Mouse (Mus musculus) MEL (cell line): Measurements from ENCODE around the gene Slc39a2. TPM values are rescaled to one million over a fixed set of nuclear protein-coding genes. Genes with fewer than 3 reads are reported as not detected.

Source experiments
- DNase-seq: peaks from one replicate; pipeline ENCODE4 v3.0.0; 2011; ENCODE audit warnings: low read depth, low spot score
- H3K27ac ChIP-seq: 2 replicates; pipeline ENCODE4 v1.5.1; 2012; ENCODE audit warnings: low read depth, mild to moderate bottlenecking, control low read depth, low read length, moderate library complexity; ENCODE audit not compliant: control insufficient read depth
- H3K27me3 ChIP-seq, 2 experiments: fragments of 150-350 bp in 1 of 2; sonication (generic) in 1 of 2; 2 replicates each; pipeline ENCODE4 v1.6.1; 2012; ENCODE audit warnings: low read length in 2 of 2, mild to moderate bottlenecking in 2 of 2, improper control_type of control experiment in 1 of 2, moderate library complexity in 1 of 2; ENCODE audit not compliant: insufficient read depth in 2 of 2, control insufficient read depth in 1 of 2
- H3K36me3 ChIP-seq, 2 experiments: 2 replicates each; pipeline ENCODE4 v1.6.1; 2012 to 2014; ENCODE audit warnings: low read length in 2 of 2, improper control_type of control experiment in 1 of 2, inconsistent platforms in 1 of 2, mild to moderate bottlenecking in 1 of 2; ENCODE audit not compliant: insufficient read depth in 2 of 2, control insufficient read depth in 1 of 2
- H3K4me1 ChIP-seq, 2 experiments: fragments of 150-350 bp in 1 of 2; sonication (generic) in 1 of 2; 2 replicates each; pipeline ENCODE4 v1.6.1; 2012; ENCODE audit warnings: low read length in 2 of 2, improper control_type of control experiment in 1 of 2, mild to moderate bottlenecking in 1 of 2; ENCODE audit not compliant: insufficient read depth in 2 of 2, control insufficient read depth in 1 of 2
- H3K4me3 ChIP-seq, 2 experiments: fragments of 150-350 bp in 1 of 2; sonication (generic) in 1 of 2; 2 replicates each; pipeline ENCODE4 v1.5.1; 2012; ENCODE audit warnings: low read depth in 2 of 2, low read length in 2 of 2, mild to moderate bottlenecking in 2 of 2, moderate library complexity in 2 of 2, control low read depth in 1 of 2, improper control_type of control experiment in 1 of 2; ENCODE audit not compliant: control insufficient read depth in 1 of 2, insufficient read depth in 1 of 2
- H3K79me2 ChIP-seq: 2 replicates; pipeline ENCODE4 v1.6.1; 2012; ENCODE audit warnings: mild to moderate bottlenecking, low read length, moderate library complexity; ENCODE audit not compliant: control insufficient read depth, poor library complexity, insufficient read depth
- H3K9ac ChIP-seq: 2 replicates; pipeline ENCODE4 v1.6.1; 2012; ENCODE audit warnings: low read depth, mild to moderate bottlenecking, control low read depth, low read length, moderate library complexity; ENCODE audit not compliant: control insufficient read depth, poor library complexity, severe bottlenecking
- H3K9me3 ChIP-seq: fragments of 150-350 bp; sonication (generic); replicated peaks from 2 replicates; pipeline ENCODE4 v1.6.1; 2012; ENCODE audit warnings: mild to moderate bottlenecking, low read length, improper control_type of control experiment, moderate library complexity; ENCODE audit not compliant: insufficient read depth
- BHLHE40 ChIP-seq: IDR thresholded peaks from 2 replicates; pipeline ENCODE4 v1.6.1; 2012; ENCODE audit warnings: low read depth, mild to moderate bottlenecking, inconsistent platforms, low read length, improper control_type of control experiment, borderline replicate concordance
- CHD1 ChIP-seq: IDR thresholded peaks from 2 replicates; pipeline ENCODE4 v1.6.1; 2012; ENCODE audit warnings: low read depth, mild to moderate bottlenecking, inconsistent platforms, low read length, improper control_type of control experiment
- CHD2 ChIP-seq: IDR thresholded peaks from 2 replicates; pipeline ENCODE4 v1.6.1; 2011; ENCODE audit warnings: low read length, improper control_type of control experiment
- CTCF ChIP-seq, 3 experiments: IDR thresholded peaks in 2 of 3; conservative IDR thresholded peaks in 1 of 3; 2 replicates each; pipeline ENCODE4 v1.5.1; 2011 to 2012; ENCODE audit warnings: low read length in 3 of 3, low read depth in 2 of 3, mild to moderate bottlenecking in 2 of 3, improper control_type of control experiment in 1 of 3, inconsistent platforms in 1 of 3, mixed read lengths in 1 of 3, moderate library complexity in 1 of 3; ENCODE audit not compliant: control insufficient read depth in 1 of 3, insufficient read depth in 1 of 3, poor library complexity in 1 of 3, severe bottlenecking in 1 of 3
- E2F4 ChIP-seq: IDR thresholded peaks from 2 replicates; pipeline ENCODE4 v1.6.1; 2011; ENCODE audit warnings: low read depth, low read length, improper control_type of control experiment, borderline replicate concordance
- ELF1 ChIP-seq: IDR thresholded peaks from 2 replicates; pipeline ENCODE4 v1.6.1; 2014; ENCODE audit warnings: low read depth, mild to moderate bottlenecking, inconsistent platforms, low read length, improper control_type of control experiment, moderate library complexity
- EP300 ChIP-seq, 2 experiments: IDR thresholded peaks; 2 replicates each; pipeline ENCODE4 v1.6.1; 2011; ENCODE audit warnings: improper control_type of control experiment in 2 of 2, low read length in 2 of 2, low read depth in 1 of 2, mild to moderate bottlenecking in 1 of 2
- GABPA ChIP-seq: IDR thresholded peaks from 2 replicates; pipeline ENCODE4 v1.6.1; 2012; ENCODE audit warnings: low read depth, mild to moderate bottlenecking, inconsistent platforms, low read length, improper control_type of control experiment, moderate library complexity
- GATA1 ChIP-seq: IDR thresholded peaks from 2 replicates; pipeline ENCODE4 v1.6.1; 2011; ENCODE audit warnings: low read depth, low read length, improper control_type of control experiment
- HCFC1 ChIP-seq: IDR thresholded peaks from 2 replicates; pipeline ENCODE4 v1.6.1; 2012; ENCODE audit warnings: low read depth, mild to moderate bottlenecking, inconsistent platforms, low read length, improper control_type of control experiment, moderate library complexity
- JUND ChIP-seq: IDR thresholded peaks from 2 replicates; pipeline ENCODE4 v1.6.1; 2011; ENCODE audit warnings: low read depth, mild to moderate bottlenecking, improper control_type of control experiment, low read length
- KAT2A ChIP-seq: conservative IDR thresholded peaks from 2 replicates; pipeline ENCODE4 v1.6.1; 2012; ENCODE audit warnings: low read depth, low read length, improper control_type of control experiment, inconsistent platforms
- MAFK ChIP-seq: IDR thresholded peaks from 2 replicates; pipeline ENCODE4 v1.6.1; 2011; ENCODE audit warnings: low read depth, mild to moderate bottlenecking, low read length, improper control_type of control experiment, borderline replicate concordance
- MEF2A ChIP-seq: IDR thresholded peaks from 2 replicates; pipeline ENCODE4 v1.6.1; 2014; ENCODE audit warnings: low read depth, mild to moderate bottlenecking, inconsistent platforms, low read length, improper control_type of control experiment; ENCODE audit not compliant: poor library complexity, insufficient replicate concordance, severe bottlenecking; ENCODE audit errors: extremely low read depth
- MXI1 ChIP-seq: IDR thresholded peaks from 2 replicates; pipeline ENCODE4 v1.6.1; 2011; ENCODE audit warnings: mild to moderate bottlenecking, low read depth, low read length, improper control_type of control experiment
- MYB ChIP-seq: IDR thresholded peaks from 2 replicates; pipeline ENCODE4 v1.6.1; 2011; ENCODE audit warnings: mild to moderate bottlenecking, low read depth, low read length, improper control_type of control experiment
- MYC ChIP-seq: IDR thresholded peaks from 2 replicates; pipeline ENCODE4 v1.6.1; 2011; ENCODE audit warnings: low read depth, mild to moderate bottlenecking, low read length, improper control_type of control experiment, moderate library complexity
- NRF1 ChIP-seq: IDR thresholded peaks from 2 replicates; pipeline ENCODE4 v1.6.1; 2014; ENCODE audit warnings: low read depth, mild to moderate bottlenecking, inconsistent platforms, low read length, improper control_type of control experiment, moderate library complexity; ENCODE audit not compliant: poor library complexity, insufficient read depth, severe bottlenecking
- POLR2AphosphoS2 ChIP-seq: IDR thresholded peaks from 2 replicates; pipeline ENCODE4 v1.6.1; 2011; ENCODE audit warnings: low read length, improper control_type of control experiment
- POLR2AphosphoS5 ChIP-seq: IDR thresholded peaks from 2 replicates; pipeline ENCODE4 v1.6.1; 2012; ENCODE audit warnings: low read depth, borderline replicate concordance, mild to moderate bottlenecking, inconsistent platforms, low read length, moderate library complexity, mixed read lengths
- RCOR1 ChIP-seq: IDR thresholded peaks from 2 replicates; pipeline ENCODE4 v1.6.1; 2012; ENCODE audit warnings: low read depth, mild to moderate bottlenecking, inconsistent platforms, low read length, improper control_type of control experiment
- SIN3A ChIP-seq: IDR thresholded peaks from 2 replicates; pipeline ENCODE4 v1.6.1; 2012; ENCODE audit warnings: low read length, improper control_type of control experiment, inconsistent platforms
- TAL1 ChIP-seq: IDR thresholded peaks from 2 replicates; pipeline ENCODE4 v1.6.1; 2012; ENCODE audit warnings: mild to moderate bottlenecking, inconsistent platforms, low read length, moderate library complexity, mixed read lengths
- TBP ChIP-seq: IDR thresholded peaks from 2 replicates; pipeline ENCODE4 v1.8.0; 2011; ENCODE audit warnings: low read depth, low read length, improper control_type of control experiment
- UBTF ChIP-seq: IDR thresholded peaks from 2 replicates; pipeline ENCODE4 v1.6.1; 2012; ENCODE audit warnings: low read depth, mild to moderate bottlenecking, inconsistent platforms, low read length, improper control_type of control experiment, moderate library complexity, borderline replicate concordance; ENCODE audit not compliant: insufficient read depth
- ZC3H11A ChIP-seq: IDR thresholded peaks from 2 replicates; pipeline ENCODE4 v1.6.1; 2012; ENCODE audit warnings: low read depth, mild to moderate bottlenecking, inconsistent platforms, low read length, improper control_type of control experiment
- ZKSCAN1 ChIP-seq: IDR thresholded peaks from 2 replicates; pipeline ENCODE4 v1.6.1; 2012; ENCODE audit warnings: low read depth, mild to moderate bottlenecking, inconsistent platforms, low read length, improper control_type of control experiment, moderate library complexity
- ZNF384 ChIP-seq: IDR thresholded peaks from 2 replicates; pipeline ENCODE4 v1.6.1; 2012; ENCODE audit warnings: low read depth, mild to moderate bottlenecking, inconsistent platforms, low read length, improper control_type of control experiment
- polyA plus RNA-seq, 2 experiments: library from polyadenylated mRNA; stranded (reverse) in 1 of 2; unstranded in 1 of 2; fragments of >175 nt in 1 of 2; fragments of >200 nt in 1 of 2; gene quantifications; 2 replicates each; pipeline versions ENCODE4 v1.2.1 to v1.2.4; 2012; ENCODE audit warnings: low replicate concordance in 2 of 2, low read depth in 1 of 2; ENCODE audit not compliant: insufficient read length in 2 of 2, insufficient read depth in 1 of 2, missing spikeins in 1 of 2
- total RNA-seq: library from RNA; depleted of rRNA; stranded (reverse); fragments of 300-350 nt; gene quantifications from 2 replicates; pipeline ENCODE4 v1.2.3, GENCODE M21; 2012

Slc39a2 gene
- total and polyA plus RNA-seq, 3 experiments, result 0.07 TPM; not detected in 2

GRCm38 (mm10) chr14:51871741-51872140, 20.9 kb upstream of the Slc39a2 start:
- peak; percentile 1 for DNase-seq
- Histone ChIP-seq H3K79me2 (no peaks in the 10 kb centered on the region), H3K27me3 (peaks cover 0 to 1% of the 10 kb centered on the region in 2 experiments; a peak in 2 of 4 replicates), H3K4me1 (peaks cover 0 to 6% of the 10 kb centered on the region in 2 experiments; a peak in 2 of 4 replicates), H3K27ac (no peak overlapping the region), H3K4me3 (no peak overlapping the region), H3K9ac (no peak overlapping the region), H3K36me3 (no peaks in the 10 kb centered on the region), H3K9me3 (no peaks in the 10 kb centered on the region)
- TF ChIP-seq CHD2 (no peak), TAL1 (no peak), HCFC1 (no peak), JUND (no peak), ELF1 (no peak), KAT2A (no peak), POLR2AphosphoS2 (no peak), MEF2A (no peak), EP300 (IDR thresholded peaks at IDR 0.05; ENCODE audit: low read depth in 1 of 2, low read length in 2 of 2) (no peak), UBTF (no peak), BHLHE40 (no peak), GABPA (no peak), MXI1 (no peak), MYB (no peak), POLR2AphosphoS5 (no peak), CTCF (IDR thresholded peaks at IDR 0.05 in 2 of 3, conservative IDR thresholded peaks at IDR 0.05 in 1 of 3; ENCODE audit: control insufficient read depth in 1 of 3, insufficient read depth in 1 of 3, low read depth in 2 of 3, low read length in 3 of 3, poor library complexity in 1 of 3, severe bottlenecking in 1 of 3) (no peak), RCOR1 (no peak)

GRCm38 (mm10) chr14:51877517-51877916, 15.2 kb upstream of the Slc39a2 start:
- no peaks in the 10 kb centered on the region for H3K79me2 ChIP-seq
- TF ChIP-seq BHLHE40 (no peak), NRF1 (no peak), E2F4 (no peak), ZNF384 (no peak), ZC3H11A (no peak), TAL1 (no peak), EP300 (IDR thresholded peaks at IDR 0.05; ENCODE audit: low read depth in 1 of 2, low read length in 2 of 2) (no peak), CHD2 (no peak), MYC (no peak), ZKSCAN1 (no peak), KAT2A (no peak), GATA1 (no peak), RCOR1 (no peak), UBTF (no peak), MAFK (no peak), CHD1 (no peak), POLR2AphosphoS5 (no peak), SIN3A (no peak), GABPA (no peak), TBP (no peak)
- no peak for DNase-seq
- H3K4me1 ChIP-seq, result no peaks in the 10 kb centered on the region
- no peak overlapping the region for H3K4me3 ChIP-seq
- no peaks in the 10 kb centered on the region for H3K9me3 ChIP-seq
- no peaks in the 10 kb centered on the region for H3K36me3 ChIP-seq
- no peaks in the 10 kb centered on the region; a peak in 1 of 4 replicates for H3K27me3 ChIP-seq
- H3K9ac ChIP-seq, result no peak overlapping the region
- no peak overlapping the region for H3K27ac ChIP-seq
